Mouse (Mus musculus): ENCODE measurements around the gene Bves.
"Not testable (repeated sequence)": the region's sequence is repeated elsewhere in the genome, so short reads cannot be mapped to it uniquely, and the experiment has no call there.

Gene Bves

DNA sequence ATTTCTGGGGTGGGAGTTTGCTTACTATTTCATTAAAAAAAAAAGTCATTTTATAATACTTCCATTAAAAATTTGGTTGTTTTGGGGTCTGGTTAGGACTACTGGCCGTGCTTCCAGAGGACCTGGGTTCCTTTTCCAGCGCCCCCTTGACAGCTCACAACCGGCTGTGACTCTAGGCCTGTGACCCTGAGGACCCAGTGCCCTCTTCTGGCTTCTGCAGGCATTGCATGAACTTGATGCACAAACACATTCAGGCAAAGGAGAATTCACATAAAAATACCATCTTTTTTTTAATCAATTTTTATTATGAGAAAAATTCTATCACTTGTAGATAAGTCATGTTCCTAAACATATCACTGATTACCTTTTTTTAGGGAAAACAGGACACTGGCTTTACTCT, 12.6 kb downstream of the Bves start:
- in situ Hi-C loops (cut with MboI, MseI), result not testable (repeated sequence)

DNA sequence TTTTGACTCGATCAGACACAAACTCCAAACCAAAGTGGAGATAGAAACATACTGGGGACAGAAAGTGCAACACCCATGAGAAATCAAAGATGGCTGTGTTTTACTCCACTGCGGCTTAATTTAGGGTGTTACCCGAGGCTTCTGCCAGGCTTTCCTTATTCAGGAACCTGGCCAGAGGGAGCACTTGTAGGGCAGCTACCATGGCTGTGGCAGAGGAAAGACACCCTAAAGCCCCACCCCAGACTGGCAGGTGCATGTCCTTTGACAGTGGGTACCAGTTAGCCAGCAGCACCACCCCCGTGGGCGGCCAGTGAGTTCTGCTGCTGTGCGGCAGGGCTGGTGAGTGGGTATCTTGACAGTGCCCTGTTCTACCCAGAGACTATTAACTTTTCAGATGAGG, 20.5 kb downstream of the Bves start:
- in situ Hi-C loops (cut with MboI, MseI), result loop anchor here (25.0 kb wide), 1 partner anchor 869 kb away; no protein-coding TSS in a partner anchor

DNA sequence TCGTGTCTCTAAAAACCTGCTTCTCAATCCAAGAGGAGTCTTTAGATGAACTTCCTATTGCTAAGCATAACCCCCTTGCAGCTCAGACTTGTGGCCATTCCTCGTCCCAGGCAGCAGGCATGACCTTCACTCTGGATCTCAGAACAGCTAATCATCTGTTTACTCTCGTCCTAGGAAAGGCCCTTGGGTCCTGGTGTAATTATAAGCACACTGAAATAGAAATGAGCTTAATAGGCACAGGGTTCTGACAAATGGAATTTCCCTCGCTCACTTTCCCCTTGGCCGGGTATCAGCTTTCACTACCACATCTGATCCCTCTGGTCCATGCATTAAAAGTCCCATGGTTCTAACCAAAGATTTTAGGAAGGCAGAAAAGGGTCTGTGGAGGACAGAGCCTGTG, 27.8 kb downstream of the Bves start:
- in situ Hi-C loops (cut with MboI, MseI), result loop anchor here (25.0 kb wide), 1 partner anchor 876 kb away; no protein-coding TSS in a partner anchor

GRCm38 (mm10) chr10:45366987-45367705, 31.6 kb downstream of the Bves start:
- in situ Hi-C loops (cut with MboI, MseI), result loop anchor here (25.0 kb wide), 1 partner anchor 880 kb away; no protein-coding TSS in a partner anchor

DNA sequence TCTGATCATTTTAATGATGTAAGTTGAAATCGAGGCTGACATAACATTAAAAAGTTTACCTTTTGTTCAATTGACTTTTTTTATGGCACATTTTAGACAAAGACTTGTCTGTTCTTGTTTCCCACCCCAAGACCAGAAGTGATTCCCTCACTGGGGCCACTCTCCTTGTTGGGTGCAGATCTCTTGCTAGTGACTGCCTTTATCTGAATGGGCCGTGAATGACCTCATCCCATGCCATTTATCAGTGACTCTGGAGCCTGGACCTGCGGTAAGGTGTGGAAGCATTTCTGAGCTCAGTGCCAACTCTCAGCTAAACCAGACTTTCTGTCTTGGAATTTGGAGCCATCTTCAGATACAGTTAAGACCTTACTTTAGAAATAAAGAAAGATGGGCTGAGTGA, 34.1 kb downstream of the Bves start:
- in situ Hi-C loops (cut with MboI, MseI), result loop anchor here (5.0 to 25.0 kb wide), 2 partner anchors 317 to 882 kb away; no protein-coding TSS in a partner anchor

DNA sequence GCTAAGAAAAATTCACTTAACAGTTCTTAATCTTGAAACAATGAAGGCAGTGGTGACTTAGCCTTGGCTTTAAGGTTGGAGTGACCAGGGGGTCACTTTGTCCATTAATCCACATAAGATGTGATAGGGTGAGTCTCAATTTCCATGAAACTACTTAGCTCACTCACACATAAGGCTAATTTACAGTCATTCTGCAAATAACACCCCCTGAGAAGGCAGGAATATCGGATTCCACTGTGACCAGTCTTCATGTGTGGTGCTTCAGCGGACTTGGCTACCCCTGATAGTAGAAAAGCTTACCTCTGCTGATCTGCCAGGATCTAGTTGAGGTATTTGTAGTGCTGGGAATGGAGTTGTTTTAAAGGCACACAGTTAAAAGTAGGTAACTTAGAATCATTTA, 35.0 kb downstream of the Bves start:
- in situ Hi-C loops (cut with MboI, MseI), result loop anchor here (5.0 to 25.0 kb wide), 2 partner anchors 318 to 883 kb away; no protein-coding TSS in a partner anchor

DNA sequence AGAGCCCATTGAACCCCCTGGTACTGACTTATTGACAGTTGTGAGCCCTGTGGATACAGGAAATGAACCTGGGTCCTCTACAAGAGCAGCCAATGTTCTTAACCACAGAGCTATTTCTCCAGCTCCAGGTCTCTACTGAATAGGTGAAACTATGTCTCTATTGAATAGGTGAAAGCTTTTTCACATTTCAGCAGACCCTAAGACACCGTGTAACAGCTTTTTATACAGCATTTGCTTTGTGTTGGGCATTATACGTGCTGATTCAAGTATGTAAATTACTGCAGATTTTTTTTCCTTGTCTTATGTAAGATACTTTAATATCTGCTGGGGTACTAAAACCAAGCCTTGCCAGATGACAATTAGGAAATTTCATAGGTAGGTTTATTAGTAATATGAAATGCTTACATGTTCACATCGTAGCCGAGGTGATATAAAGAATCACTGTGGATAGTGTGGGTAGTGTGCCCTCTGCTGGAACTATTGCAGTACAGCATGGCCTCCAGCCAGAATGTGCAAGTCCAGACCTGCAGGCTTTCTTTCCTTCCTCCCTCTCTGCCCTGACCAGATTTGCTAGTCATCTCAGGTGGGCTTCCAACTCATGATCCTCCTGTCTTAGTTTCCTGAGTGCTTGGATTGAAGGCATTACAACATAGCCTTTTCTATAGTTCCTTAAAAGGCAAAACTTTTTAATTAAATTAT, 37.6 kb downstream of the Bves start:
- in situ Hi-C loops (cut with MboI, MseI), result loop anchor here (5.0 to 25.0 kb wide), 2 partner anchors 321 to 886 kb away; no protein-coding TSS in a partner anchor

DNA sequence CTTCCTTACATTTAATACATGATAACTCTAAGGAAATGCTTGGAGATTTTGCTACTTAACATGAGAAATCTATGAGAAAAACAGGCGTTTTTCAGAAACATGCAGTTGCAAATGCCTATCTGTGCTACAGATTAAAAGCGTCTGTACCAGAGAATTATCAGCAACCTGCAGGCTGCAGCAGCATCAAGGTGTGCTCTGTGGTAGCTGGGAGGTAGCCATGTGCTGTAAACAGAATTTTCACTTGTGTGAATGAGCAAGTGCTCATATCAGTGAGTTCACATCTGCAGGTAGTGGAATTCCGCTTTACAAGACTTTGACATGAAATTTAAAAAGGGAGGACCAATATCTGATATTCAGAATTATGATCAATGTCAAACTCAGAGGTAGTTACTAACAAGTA, 42.7 kb downstream of the Bves start:
- in situ Hi-C loops (cut with MboI, MseI), result no loop called here

- in situ Hi-C loops (cut with MboI, MseI), result no loop called here
Measured at GRCm38 (mm10) chr10:45381937-45382636, 46.5 kb downstream of the Bves start.

- in situ Hi-C loops (cut with MboI, MseI), result no loop called here
Measured at GRCm38 (mm10) chr10:45382637-45382958, 47.0 kb downstream of the Bves start.

GRCm38 (mm10) chr10:45398211-45398610, 62.6 kb downstream of the Bves start:
- in situ Hi-C loops (cut with MboI, MseI), result no loop called here

DNA sequence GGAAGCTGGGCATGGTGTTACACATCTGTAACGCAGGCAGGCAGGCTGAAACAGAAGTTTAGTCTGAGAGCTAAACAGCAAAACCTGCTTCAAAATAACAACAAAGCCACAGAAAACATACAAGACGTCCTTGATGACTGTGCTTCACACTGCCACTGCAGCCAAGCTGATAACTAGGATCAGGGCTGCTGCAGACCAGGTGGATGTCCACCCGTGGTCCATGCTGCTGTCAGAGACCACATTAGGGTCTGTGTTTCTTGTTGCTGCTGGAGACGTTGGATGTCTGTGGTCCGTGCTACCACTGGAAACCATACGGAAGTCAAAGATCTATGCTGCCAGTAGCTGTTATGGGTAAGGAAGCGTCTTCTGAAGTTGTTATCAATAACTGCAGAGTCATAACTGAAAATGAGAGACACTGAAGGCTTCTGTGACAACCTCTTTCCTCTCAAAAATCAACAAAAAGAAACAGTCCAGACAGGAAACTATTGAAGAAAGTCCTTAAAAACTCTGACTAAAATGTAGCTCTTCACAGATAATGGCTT, 64.2 kb downstream of the Bves start:
- in situ Hi-C loops (cut with MboI, MseI), result loop anchor here (25.0 kb wide), 1 partner anchor 1988 kb away; no protein-coding TSS in a partner anchor

GRCm38 (mm10) chr10:45410624-45411341, 75.2 kb downstream of the Bves start:
- in situ Hi-C loops (cut with MboI, MseI), result loop anchor here (25.0 kb wide), 1 partner anchor 1977 kb away; no protein-coding TSS in a partner anchor

DNA sequence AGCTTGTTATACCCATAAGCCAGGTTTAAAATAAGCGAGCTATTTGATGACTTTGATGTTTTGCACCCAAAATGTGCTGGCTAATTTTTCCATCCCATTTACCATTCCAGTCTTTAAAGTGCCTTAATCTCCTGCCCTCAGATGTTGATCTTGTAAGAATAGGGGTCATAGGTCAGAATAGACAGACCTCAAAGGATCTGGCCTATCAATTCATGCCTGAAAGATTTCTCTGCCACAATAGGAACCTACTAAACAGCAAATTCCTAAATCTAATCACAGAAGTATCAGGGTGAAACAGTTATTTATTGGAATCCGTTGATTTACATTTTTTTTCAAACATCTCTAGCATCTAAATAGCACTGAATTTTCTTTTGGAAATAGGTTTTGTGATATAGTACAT, 76.2 kb downstream of the Bves start:
- in situ Hi-C loops (cut with MboI, MseI), result loop anchor here (25.0 kb wide), 1 partner anchor 1976 kb away; no protein-coding TSS in a partner anchor

- in situ Hi-C loops (cut with MboI, MseI), result loop anchor here (25.0 kb wide), 1 partner anchor 1975 kb away; no protein-coding TSS in a partner anchor
Measured at GRCm38 (mm10) chr10:45412144-45412543, 76.6 kb downstream of the Bves start.

Measured in T-helper 1 cell (primary cell).